11 mouse cellular contexts compared by ENCODE assay signal in genomic region chr19:37697335-37697636, GRCm38 (mm10). TPM values are rescaled to one million over a fixed set of nuclear protein-coding genes. Genes with fewer than 3 reads are reported as not detected.
DNase-seq lines count a peak whose midpoint lies in the region; ATAC-seq and TF ChIP-seq lines count a peak whose summit lies in the region.
"Had no signal": no experiment of that assay in that cellular context is flagged by ENCODE, and none has a peak within 500 bp of the region (broad histone marks: within the 10 kb centered on the region; RNA-seq: fewer than 3 reads in every experiment).

No protein-coding gene starts in this region.

- no peak overlapping the region for H3K27ac ChIP-seq in layer of hippocampus, adult 2 months
- H3K27ac ChIP-seq in forebrain, embryonic 10.5 days: no peak overlapping the region
- no peak overlapping the region for H3K27ac ChIP-seq in limb, embryonic 12.5 days
- H3K27ac ChIP-seq in neural tube, embryonic 14.5 days (ENCODE audit: low read depth, low read length): no peak overlapping the region
- H3K27ac ChIP-seq: macrophage had no signal

- H3K36me3 ChIP-seq in forebrain, embryonic 10.5 days (replicated peaks): no peaks in the 10 kb centered on the region
- H3K36me3 ChIP-seq in limb, embryonic 12.5 days: no peaks in the 10 kb centered on the region
- no peaks in the 10 kb centered on the region for H3K36me3 ChIP-seq in neural tube, embryonic 14.5 days (ENCODE audit: control insufficient read depth, insufficient read depth, low read length)

- H3K9ac ChIP-seq in limb, embryonic 12.5 days (replicated peaks): no peak overlapping the region
- H3K9ac ChIP-seq in neural tube, embryonic 14.5 days (replicated peaks; ENCODE audit: low read depth, low read length): no peak overlapping the region

- peaks cover 55% of the 10 kb centered on the region for H3K4me1 ChIP-seq in forebrain, embryonic 10.5 days
- H3K4me1 ChIP-seq in limb, embryonic 12.5 days (replicated peaks): peaks cover 49% of the 10 kb centered on the region
- H3K4me1 ChIP-seq in neural tube, embryonic 14.5 days (ENCODE audit: control insufficient read depth, insufficient read depth, low read length): peaks cover 11% of the 10 kb centered on the region

- H3K9me3 ChIP-seq in forebrain, embryonic 10.5 days: no peaks in the 10 kb centered on the region
- H3K9me3 ChIP-seq in limb, embryonic 12.5 days: no peaks in the 10 kb centered on the region
- no peaks in the 10 kb centered on the region for H3K9me3 ChIP-seq in neural tube, embryonic 14.5 days (ENCODE audit: control insufficient read depth, low read length)

- WGBS in forebrain, embryonic 10.5 days: under 1% methylated on average over 18 of the region's 18 CpGs
- under 1% methylated on average over 18 of the region's 18 CpGs for WGBS in limb, embryonic 12.5 days
- 0% methylated on average over 18 of the region's 18 CpGs for WGBS in neural tube, embryonic 14.5 days

- intact Hi-C loops in left cerebral cortex, postnatal 36 days (cut with DNase I): no loop called here

- TF ChIP-seq CTCF in layer of hippocampus, adult 2 months (conservative IDR thresholded peaks at IDR 0.05): no peak

- no peak for DNase-seq in layer of hippocampus, adult 2 months (ENCODE audit: low spot score in 2 of 2)
- no peak for DNase-seq in layer of hippocampus, postnatal 14 days (ENCODE audit: low spot score in 2 of 2)
- no peak for DNase-seq in forebrain, embryonic 10.5 days (ENCODE audit: extremely low spot score, low spot score)
- DNase-seq in spleen, postnatal 36 days (ENCODE audit: low spot score in 2 of 2): no peak
- no peak for DNase-seq in left cerebral cortex, postnatal 36 days (ENCODE audit: low spot score in 2 of 2)
- DNase-seq in frontal cortex, postnatal 36 days (ENCODE audit: low spot score in 2 of 2): no peak
- DNase-seq: gastrocnemius, postnatal 36 days had no signal

- ATAC-seq in limb, embryonic 12.5 days (ENCODE audit: insufficient number of reproducible peaks, insufficient read depth, low FRiP score, low TSS enrichment, low read depth): no peak
- ATAC-seq in neural tube, embryonic 14.5 days (ENCODE audit: low read depth): no peak

- H3K4me2 ChIP-seq in limb, embryonic 12.5 days: peak overlapping the region; percentile 57
- peak overlapping the region; percentile 46 for H3K4me2 ChIP-seq in neural tube, embryonic 14.5 days (ENCODE audit: low read depth, low read length)

- peaks cover 100% of the 10 kb centered on the region for H3K27me3 ChIP-seq in forebrain, embryonic 10.5 days (ENCODE audit: poor library complexity, severe bottlenecking)
- H3K27me3 ChIP-seq in limb, embryonic 12.5 days: peaks cover 98% of the 10 kb centered on the region
- peaks cover 90% of the 10 kb centered on the region for H3K27me3 ChIP-seq in neural tube, embryonic 14.5 days (ENCODE audit: control insufficient read depth, insufficient read depth, low read length)

- peak overlapping the region; percentile 44 for H3K4me3 ChIP-seq in layer of hippocampus, adult 2 months
- H3K4me3 ChIP-seq in forebrain, embryonic 10.5 days: peak overlapping the region; percentile 47
- peak overlapping the region; percentile 39 for H3K4me3 ChIP-seq in limb, embryonic 12.5 days (replicated peaks)
- peak overlapping the region; percentile 29; the same call in 1 of the 2 replicates for H3K4me3 ChIP-seq in neural tube, embryonic 14.5 days (ENCODE audit: low read depth, low read length)

RNA-seq across cellular contexts. Expression of gene Cyp26a1, which starts 0.3 kb away (rescaled TPM):
- under 1 TPM; 0.46 to 0.59 TPM for total RNA-seq in layer of hippocampus, adult 2 months (2021)
- total RNA-seq in layer of hippocampus, postnatal 14 days (2021): under 1 TPM; 0.21 to 0.71 TPM
- polyA plus RNA-seq in forebrain, embryonic 10.5 days (2016; fragmentation: Nextera tagmentation; extraction: Ambion mirVana): 8.3 and 9.8 TPM in 2 replicates
- 6.0 and 6.6 TPM in 2 replicates for polyA plus RNA-seq in limb, embryonic 12.5 days (2016; fragmentation: Nextera tagmentation; extraction: Ambion mirVana)
- 0.44 TPM in 1 of 2 replicates, not detected in the other for polyA plus RNA-seq in neural tube, embryonic 14.5 days (2014; fragmentation: Nextera tagmentation; extraction: Ambion mirVana)
- not detected for total RNA-seq in left cerebral cortex, postnatal 36 days (2021)
- total RNA-seq: MEL had no signal
- polyA plus RNA-seq: macrophage had no signal

RNA-seq across cellular contexts. Expression of gene Cyp26c1, which starts 11.9 kb away (rescaled TPM):
- total RNA-seq in layer of hippocampus, adult 2 months (2021): under 1 TPM in 1 of 2 experiments, not detected in 1; 0.28 TPM
- under 1 TPM; 0.21 to 0.44 TPM for total RNA-seq in layer of hippocampus, postnatal 14 days (2021)
- 0.20 and 0.31 TPM in 2 replicates for polyA plus RNA-seq in forebrain, embryonic 10.5 days (2016; fragmentation: Nextera tagmentation; extraction: Ambion mirVana)
- 0.19 and 0.23 TPM in 2 replicates for polyA plus RNA-seq in limb, embryonic 12.5 days (2016; fragmentation: Nextera tagmentation; extraction: Ambion mirVana)
- polyA plus RNA-seq in neural tube, embryonic 14.5 days (2014; fragmentation: Nextera tagmentation; extraction: Ambion mirVana): not detected in 2 replicates
- total RNA-seq in left cerebral cortex, postnatal 36 days (2021): not detected
- total RNA-seq: gastrocnemius, postnatal 36 days had no signal
- polyA plus RNA-seq: macrophage had no signal
